Mouse (Mus musculus) hindbrain, embryonic 11.5 days (tissue): ENCODE results near the gene Cspg5. TPM values are rescaled to one million over a fixed set of nuclear protein-coding genes. Genes with fewer than 3 reads are reported as not detected.

Source experiments
- ATAC-seq: fragments of 200-750 bp; cut with Nextera tagmentation; 2 replicates; pipeline ENCODE4 v1.8.0; 2017; ENCODE audit warnings: mild to moderate bottlenecking, moderate TSS enrichment, moderate library complexity; ENCODE audit not compliant: low FRiP score
- DNase-seq: peaks from one replicate; pipeline ENCODE4 v3.0.0-alpha.2; 2015; ENCODE audit warnings: low spot score
- H3K27ac ChIP-seq: fragments of 300-500 bp; sonication (generic); 2 replicates; pipeline ENCODE4 v1.5.1; 2014; ENCODE audit warnings: mild to moderate bottlenecking, low read depth, low read length
- H3K27me3 ChIP-seq: fragments of 300-500 bp; sonication (generic); 2 replicates; pipeline ENCODE4 v1.6.1; 2014; ENCODE audit warnings: mild to moderate bottlenecking, low read length, moderate library complexity, mixed read lengths; ENCODE audit not compliant: control insufficient read depth, insufficient read depth
- H3K36me3 ChIP-seq: fragments of 300-500 bp; sonication (generic); 2 replicates; pipeline ENCODE4 v1.6.1; 2014; ENCODE audit warnings: mild to moderate bottlenecking, low read length, moderate library complexity, mixed read lengths; ENCODE audit not compliant: control insufficient read depth, insufficient read depth
- H3K4me1 ChIP-seq: fragments of 300-500 bp; sonication (generic); replicated peaks from 2 replicates; pipeline ENCODE4 v1.6.1; 2014; ENCODE audit warnings: low read length, mixed read lengths; ENCODE audit not compliant: control insufficient read depth, insufficient read depth
- H3K4me2 ChIP-seq: fragments of 300-500 bp; sonication (generic); replicated peaks from 2 replicates; pipeline ENCODE4 v1.6.1; 2014; ENCODE audit warnings: mild to moderate bottlenecking, low read depth, low read length
- H3K4me3 ChIP-seq: fragments of 300-500 bp; sonication (generic); 2 replicates; pipeline ENCODE4 v1.5.1; 2014; ENCODE audit warnings: low read depth, low read length
- H3K9ac ChIP-seq: fragments of 300-500 bp; sonication (generic); 2 replicates; pipeline ENCODE4 v1.6.1; 2014; ENCODE audit warnings: low read depth, low read length
- H3K9me3 ChIP-seq: fragments of 300-500 bp; sonication (generic); 2 replicates; pipeline ENCODE4 v1.6.1; 2016; ENCODE audit warnings: low read length; ENCODE audit not compliant: control insufficient read depth
- WGBS: fragments of 180-500 bp; shearing (Covaris S2); extraction: QIAGEN DNeasy Blood & Tissue Kit; methylation state at CpG from one replicate; pipeline ENCODE4 v1.1.7; 2014; 5-methylcytosine and 5-hydroxymethylcytosine counted together
- polyA plus RNA-seq: library from polyadenylated mRNA; unstranded; fragments of >200 nt; fragmentation: Nextera tagmentation; extraction: Ambion mirVana; gene quantifications from 2 replicates; pipeline ENCODE4 v1.2.1, GENCODE M21; 2014

The Cspg5 gene
- polyA plus RNA-seq, 1 experiment from 2014 or later: 12.6 TPM

DNA sequence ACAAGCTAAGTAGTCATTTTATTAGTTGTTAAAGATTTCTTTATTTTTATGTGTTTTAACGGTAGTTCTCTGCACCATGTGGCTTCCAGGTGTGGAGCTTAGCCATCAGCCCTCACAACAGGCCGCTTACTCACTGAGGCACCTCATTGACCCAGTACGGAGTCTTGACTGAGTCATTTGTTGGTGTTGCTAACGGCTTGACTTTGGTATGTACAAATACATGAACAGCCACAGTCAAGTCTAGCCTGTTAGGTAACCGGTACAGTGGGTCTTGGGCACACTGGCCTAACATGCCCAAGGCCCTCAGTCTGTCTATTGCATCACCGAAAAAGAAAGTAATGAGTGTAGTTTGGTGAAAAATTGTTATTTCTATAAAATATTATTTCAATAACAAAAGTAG, 14.9 kb upstream of the Cspg5 start:
- no peak overlapping the region for H3K4me2 ChIP-seq
- no peak overlapping the region for H3K4me3 ChIP-seq
- ATAC-seq: no peak
- 86% methylated on average over 6 of the region's 6 CpGs for WGBS
- no peak overlapping the region for H3K27ac ChIP-seq
- H3K27me3 ChIP-seq: no peaks in the 10 kb centered on the region
- no peak overlapping the region for H3K9ac ChIP-seq
- no peaks in the 10 kb centered on the region for H3K9me3 ChIP-seq
- DNase-seq: no peak
- no peaks in the 10 kb centered on the region; the same call in 1 of the 2 replicates for H3K36me3 ChIP-seq
- no peaks in the 10 kb centered on the region for H3K4me1 ChIP-seq

DNA sequence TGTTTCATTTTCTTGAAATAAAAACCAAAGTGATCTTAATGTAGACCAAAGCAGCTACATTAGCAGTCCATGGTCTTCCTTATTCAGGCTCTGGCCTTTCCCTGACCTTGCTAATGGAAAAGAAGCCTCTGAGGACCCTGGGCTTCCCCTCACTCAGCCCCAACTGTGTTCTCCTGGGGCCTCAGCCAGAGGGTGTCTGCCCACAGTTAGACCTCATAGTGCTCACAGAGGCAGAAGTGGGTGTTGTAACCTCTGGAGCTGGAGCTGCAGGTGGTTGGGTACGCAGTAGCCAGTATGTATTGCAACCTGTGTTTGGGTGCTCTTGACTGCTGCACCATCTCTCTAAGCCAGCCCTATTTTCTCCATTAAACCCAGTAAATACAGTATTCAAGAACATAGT, 14.5 kb upstream of the Cspg5 start:
- no peaks in the 10 kb centered on the region for H3K27me3 ChIP-seq
- no peak overlapping the region for H3K4me3 ChIP-seq
- no peak overlapping the region for H3K4me2 ChIP-seq
- no peak for DNase-seq
- H3K27ac ChIP-seq: no peak overlapping the region
- 100% methylated on average over 1 of the region's 1 CpGs for WGBS
- H3K4me1 ChIP-seq: no peaks in the 10 kb centered on the region
- no peak overlapping the region for H3K9ac ChIP-seq
- ATAC-seq: no peak
- no peaks in the 10 kb centered on the region for H3K9me3 ChIP-seq
- H3K36me3 ChIP-seq: no peaks in the 10 kb centered on the region

DNA sequence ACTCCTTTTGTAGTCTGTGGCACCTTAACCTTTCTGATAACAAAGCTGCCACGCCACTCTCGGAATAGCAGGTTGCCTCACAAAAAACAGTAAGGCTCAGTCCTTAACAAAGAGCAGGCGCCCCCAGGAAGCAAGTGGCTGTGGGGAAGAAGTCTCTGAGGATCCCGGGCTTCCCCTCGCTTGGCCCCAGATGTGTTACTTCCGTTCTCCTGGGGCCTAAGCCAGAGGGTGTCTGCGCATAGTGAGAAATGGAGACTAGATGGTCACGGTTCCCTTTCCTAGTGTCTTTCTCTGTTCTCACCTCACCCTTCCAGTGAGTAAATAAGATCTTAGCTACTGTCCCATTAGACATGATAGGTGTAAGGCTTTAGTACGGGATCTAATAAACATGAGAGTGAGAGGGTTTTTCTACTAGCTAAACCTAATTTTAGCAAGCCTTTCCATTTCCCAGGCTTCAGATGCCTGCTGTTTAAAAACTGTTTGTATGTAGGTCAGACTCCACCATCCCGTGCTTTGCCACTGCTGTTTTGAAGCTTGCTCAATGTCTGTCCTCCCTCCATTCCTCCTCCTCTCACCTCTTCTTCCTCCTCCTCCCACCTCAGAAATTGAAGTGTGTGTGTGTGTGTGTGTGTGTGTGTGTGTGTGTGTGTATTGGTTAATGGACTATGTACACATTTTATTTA, 13.9 kb upstream of the Cspg5 start:
- Histone ChIP-seq H3K27ac (no peak overlapping the region; the same call in 1 of the 2 replicates), H3K36me3 (peaks cover 5% of the 10 kb centered on the region)
- ATAC-seq: no peak

DNA sequence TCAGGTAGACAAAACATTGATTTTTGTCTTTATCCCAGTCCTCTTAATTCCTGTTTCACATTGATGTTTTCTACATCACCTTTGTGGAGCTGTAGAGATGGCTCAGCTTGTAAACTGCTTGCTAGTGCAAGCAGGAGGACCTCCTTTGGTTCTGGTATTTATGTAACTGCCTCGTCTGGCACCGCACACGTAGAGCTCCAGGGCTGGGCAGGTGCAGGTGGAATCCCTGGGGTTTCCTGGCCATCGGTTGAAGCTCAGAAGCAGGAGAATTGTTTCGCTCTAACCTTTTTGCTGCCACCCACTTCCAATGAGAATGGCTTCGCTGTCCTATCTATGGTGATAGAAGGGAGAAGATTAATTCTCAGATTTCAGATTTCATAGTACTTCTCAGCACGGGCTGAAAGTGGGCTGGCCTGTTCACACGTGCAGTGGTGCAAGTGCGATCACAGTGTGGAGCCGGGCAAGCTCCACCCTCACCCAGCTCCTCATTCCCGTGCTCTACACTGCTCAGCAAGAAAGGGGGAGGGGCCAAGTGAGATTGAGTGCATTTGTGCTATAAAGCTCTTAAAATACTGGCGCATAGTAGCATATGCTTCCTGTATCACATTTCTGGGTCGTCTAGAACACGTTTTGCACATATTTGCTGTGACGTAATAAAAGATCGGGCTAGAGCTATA, 13.1 kb upstream of the Cspg5 start:
- Histone ChIP-seq H3K9me3 (no peaks in the 10 kb centered on the region), H3K4me3 (no peak overlapping the region), H3K4me1 (no peaks in the 10 kb centered on the region), H3K4me2 (no peak overlapping the region), H3K27ac (no peak overlapping the region), H3K9ac (no peak overlapping the region), H3K27me3 (no peaks in the 10 kb centered on the region), H3K36me3 (peaks cover 12% of the 10 kb centered on the region)
- no peak for ATAC-seq
- WGBS: 88% methylated on average over 16 of the region's 16 CpGs
- DNase-seq: no peak

More for the DNA sequence above, 13.9 kb upstream of the Cspg5 start:
- Histone ChIP-seq H3K4me3 (no peak overlapping the region), H3K4me1 (no peaks in the 10 kb centered on the region), H3K4me2 (no peak overlapping the region), H3K27me3 (no peaks in the 10 kb centered on the region), H3K9me3 (no peaks in the 10 kb centered on the region), H3K9ac (no peak overlapping the region)
- DNase-seq: no peak
- WGBS: 85% methylated on average over 10 of the region's 10 CpGs

DNA sequence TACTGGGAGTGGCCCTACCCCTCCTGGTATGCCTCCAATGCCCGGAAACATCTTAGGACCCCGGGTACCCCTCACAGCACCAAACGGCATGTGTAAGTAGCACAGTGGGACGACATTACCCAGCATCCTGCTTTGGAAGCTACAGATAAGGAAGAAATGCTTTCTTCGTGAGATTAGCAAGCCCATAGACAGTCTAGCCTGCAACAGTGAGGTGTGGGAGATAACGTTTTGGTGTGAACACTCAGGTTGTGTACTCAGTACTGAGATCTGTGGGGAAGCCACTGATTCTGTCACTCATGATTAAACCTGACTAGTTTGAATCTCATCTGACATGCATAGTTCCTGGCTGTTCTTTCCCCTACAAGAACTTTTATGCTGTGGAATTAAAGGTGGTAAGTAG, 8.6 kb upstream of the Cspg5 start:
- Histone ChIP-seq H3K9me3 (no peaks in the 10 kb centered on the region), H3K36me3 (peaks cover 26% of the 10 kb centered on the region), H3K27ac (no peak overlapping the region), H3K4me1 (no peaks in the 10 kb centered on the region), H3K9ac (no peak overlapping the region), H3K4me2 (no peak overlapping the region), H3K4me3 (no peak overlapping the region), H3K27me3 (no peaks in the 10 kb centered on the region)
- ATAC-seq (no peak), DNase-seq (no peak)
- 92% methylated on average over 6 of the region's 6 CpGs for WGBS

DNA sequence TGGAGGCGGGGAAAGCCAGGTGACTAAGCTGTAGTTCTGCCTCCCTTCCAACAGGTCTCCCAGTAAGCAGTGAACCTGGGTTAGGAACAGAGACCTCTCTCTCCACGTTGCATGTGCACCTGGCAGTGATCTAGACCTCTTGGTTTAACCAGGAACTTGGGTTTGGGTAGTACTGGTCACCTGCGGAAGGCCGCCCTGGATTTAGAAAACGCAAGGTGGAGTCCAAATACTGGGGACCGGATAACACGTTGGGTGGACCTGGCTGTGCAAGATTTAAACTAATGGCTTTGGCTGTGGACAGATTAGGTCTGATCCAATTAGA, 945 bp downstream of the Cspg5 start:
- Histone ChIP-seq H3K4me2 (peak overlapping the region; percentile 100), H3K4me1 (peaks cover 10% of the 10 kb centered on the region), H3K9ac (no peak overlapping the region; the same call in 1 of the 2 replicates), H3K36me3 (no peaks in the 10 kb centered on the region), H3K4me3 (peak overlapping the region; percentile 63; the same call in 1 of the 2 replicates), H3K27ac (no peak overlapping the region), H3K9me3 (no peaks in the 10 kb centered on the region), H3K27me3 (no peaks in the 10 kb centered on the region; the same call in 1 of the 2 replicates)
- no peak for DNase-seq
- WGBS: 22% methylated on average over 7 of the region's 7 CpGs
- no peak for ATAC-seq

DNA sequence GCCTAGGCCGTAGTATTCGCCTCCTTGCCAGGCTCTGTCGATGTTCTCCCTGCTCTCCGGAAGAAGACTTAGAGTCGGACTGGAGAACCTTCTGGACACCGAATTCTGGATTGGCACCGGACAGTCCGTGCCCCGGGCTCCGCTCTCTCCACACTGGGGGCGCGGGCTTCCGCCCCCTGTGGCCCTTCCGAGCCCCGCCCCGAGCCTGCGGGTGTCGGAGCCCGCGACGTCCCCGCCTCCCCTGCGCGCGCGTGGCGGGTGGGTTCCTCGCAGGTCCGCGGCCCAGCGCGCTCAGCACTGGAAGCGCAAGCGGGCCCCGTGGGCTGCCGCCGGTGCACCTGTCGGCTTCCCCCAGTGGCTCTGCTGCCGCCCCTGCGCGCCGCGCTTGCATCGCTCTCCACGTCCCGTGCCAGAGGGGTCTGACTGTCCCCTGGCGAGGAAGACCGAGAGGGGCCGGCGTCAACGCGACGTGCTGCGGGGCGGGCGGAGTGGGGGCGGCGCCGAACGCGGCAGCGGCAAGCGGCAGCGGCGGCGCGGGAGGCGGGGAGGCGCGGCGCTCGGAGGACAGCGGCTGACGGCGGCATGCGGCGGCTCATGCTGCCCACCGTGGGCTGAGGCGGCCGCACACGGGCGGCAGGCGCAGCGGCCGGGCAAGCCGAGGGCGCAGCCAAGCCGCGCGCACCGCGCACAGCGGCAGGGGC, 1.5 kb downstream of the Cspg5 start:
- WGBS: 2% methylated on average over 55 of the region's 93 CpGs
- peak overlapping the region; percentile 63 for H3K4me3 ChIP-seq
- H3K36me3 ChIP-seq: no peaks in the 10 kb centered on the region
- peak overlapping the region; percentile 78 for H3K27ac ChIP-seq
- H3K27me3 ChIP-seq: no peaks in the 10 kb centered on the region; the same call in 1 of the 2 replicates
- peak overlapping the region; percentile 100 for H3K4me2 ChIP-seq
- H3K4me1 ChIP-seq: peaks cover 12% of the 10 kb centered on the region
- ATAC-seq (peak; percentile 30), DNase-seq (peak; percentile 72)
- H3K9ac ChIP-seq: peak overlapping the region; percentile 77
- H3K9me3 ChIP-seq: no peaks in the 10 kb centered on the region

DNA sequence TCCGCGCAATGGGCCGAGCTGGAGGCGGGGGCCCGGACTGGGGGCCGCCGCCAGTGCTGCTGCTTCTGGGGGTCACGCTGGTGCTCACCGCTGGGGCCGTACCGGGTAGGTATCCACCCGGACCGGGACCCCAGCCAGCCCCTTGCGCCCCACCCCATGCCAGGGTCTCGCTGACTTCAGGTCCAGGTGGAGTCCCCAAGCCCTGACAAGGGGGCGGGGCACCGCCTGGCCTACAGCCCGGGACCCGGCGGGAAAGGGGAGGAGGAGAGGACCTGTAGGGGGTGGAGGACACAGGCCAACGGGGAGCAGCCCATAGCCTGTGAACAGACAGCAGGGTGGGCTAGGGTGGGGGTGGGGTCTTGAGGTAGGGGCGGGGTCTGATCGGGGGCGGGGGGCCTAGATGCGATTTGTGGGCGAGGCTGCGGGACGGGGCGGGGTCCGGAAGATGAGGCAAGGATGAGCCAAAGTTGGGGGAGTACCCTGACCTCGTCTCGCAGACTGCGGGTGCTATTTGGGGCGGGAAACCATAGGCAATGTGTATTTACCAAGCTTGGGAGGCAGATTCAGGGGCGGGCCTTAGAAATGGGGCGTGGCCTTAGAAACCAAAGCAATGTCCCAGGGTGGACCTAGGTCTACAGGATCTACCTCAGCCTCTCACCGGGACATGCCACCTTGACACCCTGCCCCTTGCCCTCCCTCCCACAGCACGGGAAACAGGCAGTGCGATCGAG, 2.2 kb downstream of the Cspg5 start:
- ATAC-seq (peak; percentile 71), DNase-seq (peak; percentile 63)
- H3K9ac ChIP-seq: peak overlapping the region; percentile 77
- peaks cover 16% of the 10 kb centered on the region for H3K4me1 ChIP-seq
- WGBS: 3% methylated on average over 33 of the region's 40 CpGs
- peak overlapping the region; percentile 63 for H3K4me3 ChIP-seq
- H3K4me2 ChIP-seq: peak overlapping the region; percentile 100
- H3K27me3 ChIP-seq: no peaks in the 10 kb centered on the region; the same call in 1 of the 2 replicates
- no peaks in the 10 kb centered on the region for H3K9me3 ChIP-seq
- no peaks in the 10 kb centered on the region for H3K36me3 ChIP-seq
- peak overlapping the region; percentile 78 for H3K27ac ChIP-seq
